Mouse (Mus musculus) forebrain, embryonic 13.5 days (tissue): ENCODE results near the gene Fndc9. TPM values are rescaled to one million over a fixed set of nuclear protein-coding genes. Genes with fewer than 3 reads are reported as not detected.

Source experiments
- ATAC-seq: fragments of 200-750 bp; cut with Nextera tagmentation; 2 replicates; pipeline ENCODE4 v1.8.0; 2017
- H3K27ac ChIP-seq: fragments of 300-500 bp; sonication (generic); 2 replicates; pipeline ENCODE4 v1.5.1; 2015; ENCODE audit warnings: inconsistent platforms, mild to moderate bottlenecking, moderate library complexity
- H3K27me3 ChIP-seq: fragments of 300-500 bp; sonication (generic); 2 replicates; pipeline ENCODE4 v1.6.1; 2015; ENCODE audit warnings: mild to moderate bottlenecking, inconsistent platforms
- H3K36me3 ChIP-seq: fragments of 300-500 bp; sonication (generic); 2 replicates; pipeline ENCODE4 v1.6.1; 2015; ENCODE audit warnings: mild to moderate bottlenecking, inconsistent platforms; ENCODE audit not compliant: poor library complexity, severe bottlenecking
- H3K4me1 ChIP-seq: fragments of 300-500 bp; sonication (generic); 2 replicates; pipeline ENCODE4 v1.6.1; 2015; ENCODE audit warnings: inconsistent platforms
- H3K4me2 ChIP-seq: fragments of 300-500 bp; sonication (generic); 2 replicates; pipeline ENCODE4 v1.6.1; 2015; ENCODE audit warnings: inconsistent platforms, mild to moderate bottlenecking, moderate library complexity
- H3K4me3 ChIP-seq: fragments of 300-500 bp; sonication (generic); 2 replicates; pipeline ENCODE4 v1.5.1; 2015; ENCODE audit warnings: mild to moderate bottlenecking, inconsistent platforms
- H3K9ac ChIP-seq: fragments of 300-500 bp; sonication (generic); 2 replicates; pipeline ENCODE4 v1.6.1; 2015; ENCODE audit warnings: mild to moderate bottlenecking, inconsistent platforms
- H3K9me3 ChIP-seq: fragments of 300-500 bp; sonication (generic); replicated peaks from 2 replicates; pipeline ENCODE4 v1.6.1; 2016; ENCODE audit warnings: inconsistent platforms
- WGBS: fragments of 180-500 bp; shearing (Covaris S2); methylation state at CpG from one replicate; pipeline ENCODE4 v1.1.7; 2015; 5-methylcytosine and 5-hydroxymethylcytosine counted together
- polyA plus RNA-seq: library from polyadenylated mRNA; unstranded; fragments of >200 nt; fragmentation: Nextera tagmentation; extraction: Ambion mirVana; gene quantifications from 2 replicates; pipeline ENCODE4 v1.2.1, GENCODE M21; 2015

Gene Fndc9
- polyA plus RNA-seq, 1 experiment from 2014 or later: 2.5 TPM

DNA sequence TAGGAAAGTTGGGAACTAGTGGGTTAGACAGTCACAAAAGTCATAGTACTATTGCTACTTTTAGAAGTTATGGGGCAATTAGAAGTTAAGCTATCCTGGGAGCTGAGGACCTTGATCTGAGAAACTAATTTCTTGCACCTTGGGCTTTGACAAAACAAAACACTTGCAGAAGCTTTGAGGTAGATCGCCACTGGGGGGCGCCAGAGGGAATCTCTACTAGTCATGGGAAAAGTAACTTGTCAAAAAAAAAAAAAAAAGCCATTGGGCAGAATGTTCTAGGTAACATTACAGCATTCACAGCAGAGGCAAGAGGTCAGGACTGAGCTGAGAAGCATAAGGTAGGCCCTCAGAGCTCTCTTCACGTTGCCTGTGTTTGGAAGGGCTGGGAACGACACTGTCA, 1.6 kb downstream of the Fndc9 start:
- no peak overlapping the region for H3K9ac ChIP-seq
- H3K4me2 ChIP-seq: no peak overlapping the region
- H3K4me1 ChIP-seq: peaks cover 21% of the 10 kb centered on the region
- no peak for ATAC-seq
- H3K4me3 ChIP-seq: no peak overlapping the region
- 46% methylated on average over 4 of the region's 4 CpGs for WGBS
- H3K9me3 ChIP-seq: no peaks in the 10 kb centered on the region
- H3K27me3 ChIP-seq: no peaks in the 10 kb centered on the region
- H3K27ac ChIP-seq: no peak overlapping the region
- peaks cover 65% of the 10 kb centered on the region for H3K36me3 ChIP-seq

DNA sequence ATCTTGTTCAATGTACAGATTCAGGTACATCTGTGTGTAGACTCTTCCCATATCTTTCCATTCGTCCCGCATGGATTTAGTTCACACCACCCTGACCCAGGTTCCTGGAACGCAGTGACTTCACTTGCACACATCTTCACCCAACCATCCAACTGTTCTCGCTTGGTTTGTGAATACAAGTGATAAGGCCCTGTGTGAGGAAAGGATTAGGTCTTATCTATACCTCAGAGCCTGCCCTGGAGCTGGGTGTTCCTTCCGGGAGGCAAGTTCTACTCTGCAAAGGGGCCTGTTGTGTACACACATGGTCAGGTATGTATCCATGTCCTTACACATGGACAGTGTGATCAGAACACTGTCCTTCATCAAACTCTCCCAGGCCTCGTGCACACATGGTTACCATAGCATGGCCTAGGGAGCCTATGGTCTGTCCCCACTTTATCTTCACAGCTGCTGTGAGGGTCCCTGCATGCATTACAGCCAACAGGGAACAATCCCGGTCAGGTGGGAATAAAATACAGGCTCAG, 5.9 kb downstream of the Fndc9 start:
- Histone ChIP-seq H3K9ac (no peak overlapping the region), H3K36me3 (peaks cover 83% of the 10 kb centered on the region), H3K4me3 (no peak overlapping the region), H3K9me3 (no peaks in the 10 kb centered on the region), H3K4me1 (peaks cover under 1% of the 10 kb centered on the region; the same call in 1 of the 2 replicates), H3K4me2 (no peak overlapping the region), H3K27me3 (no peaks in the 10 kb centered on the region), H3K27ac (no peak overlapping the region)
- no peak for ATAC-seq
- WGBS: 98% methylated on average over 7 of the region's 7 CpGs

DNA sequence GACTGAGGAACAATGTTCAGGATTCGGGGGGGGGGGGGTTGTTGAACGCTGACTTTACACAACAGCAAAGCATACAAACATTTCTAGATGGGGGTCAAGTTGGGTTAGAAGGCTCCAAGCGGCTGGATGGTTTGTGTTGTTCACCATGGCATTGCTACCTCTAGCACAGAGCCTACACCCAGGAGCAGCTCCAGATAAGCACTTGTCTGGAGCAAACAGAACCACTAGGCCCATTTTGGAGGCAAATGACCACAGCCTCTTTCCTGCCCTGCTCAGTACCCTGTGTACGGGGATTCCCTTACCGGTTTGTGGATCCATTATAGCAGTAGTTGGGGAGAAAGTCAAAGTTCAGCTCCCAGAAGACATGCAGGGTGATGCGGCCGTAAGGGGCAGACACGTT, 6.7 kb downstream of the Fndc9 start:
- Histone ChIP-seq H3K4me3 (no peak overlapping the region), H3K36me3 (peaks cover 85% of the 10 kb centered on the region), H3K9me3 (no peaks in the 10 kb centered on the region), H3K4me1 (no peaks in the 10 kb centered on the region), H3K27ac (no peak overlapping the region), H3K4me2 (no peak overlapping the region), H3K27me3 (no peaks in the 10 kb centered on the region), H3K9ac (no peak overlapping the region)
- no peak for ATAC-seq
- 91% methylated on average over 8 of the region's 8 CpGs for WGBS

DNA sequence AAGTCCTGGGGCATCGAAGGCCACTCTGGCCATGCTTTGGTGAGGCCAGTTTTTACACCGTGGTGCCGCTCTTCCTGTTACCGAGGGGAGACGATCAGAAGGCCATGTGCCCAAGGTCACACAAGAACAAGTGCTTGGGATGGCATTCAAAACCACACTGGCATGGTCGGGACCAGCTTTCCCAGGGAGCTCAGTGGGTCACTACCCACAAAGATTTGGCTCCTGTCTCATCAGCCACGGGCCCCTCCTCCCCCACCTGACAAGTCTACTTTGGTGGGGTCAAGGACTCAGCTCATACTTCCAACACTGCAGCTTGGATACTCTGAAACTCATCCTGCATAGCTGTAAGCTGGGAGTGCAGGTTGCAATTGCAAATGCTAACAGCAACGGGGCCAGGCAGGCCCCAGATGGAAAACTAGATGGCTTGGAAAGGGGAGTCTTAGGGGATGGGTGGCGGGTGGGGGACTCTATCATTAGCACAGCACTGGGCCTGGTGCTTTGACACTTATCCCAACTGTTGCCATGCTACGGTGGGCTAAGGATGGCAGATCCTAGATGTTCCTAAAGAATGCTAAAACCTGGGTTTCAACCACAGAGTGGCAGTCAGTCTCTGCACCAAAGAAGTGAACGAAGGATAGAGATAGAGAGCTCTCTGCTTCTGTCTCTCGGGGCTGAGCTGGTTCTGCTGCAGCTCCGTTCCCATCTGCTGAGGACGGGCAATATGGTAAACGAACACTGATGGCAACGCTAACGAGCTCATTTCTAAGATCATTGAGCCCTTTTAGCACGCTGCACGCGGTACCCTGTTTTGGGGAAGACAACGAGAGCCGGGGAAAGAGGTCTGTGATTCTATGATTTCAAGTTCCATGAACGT, 9.6 kb downstream of the Fndc9 start:
- ATAC-seq: no peak

DNA sequence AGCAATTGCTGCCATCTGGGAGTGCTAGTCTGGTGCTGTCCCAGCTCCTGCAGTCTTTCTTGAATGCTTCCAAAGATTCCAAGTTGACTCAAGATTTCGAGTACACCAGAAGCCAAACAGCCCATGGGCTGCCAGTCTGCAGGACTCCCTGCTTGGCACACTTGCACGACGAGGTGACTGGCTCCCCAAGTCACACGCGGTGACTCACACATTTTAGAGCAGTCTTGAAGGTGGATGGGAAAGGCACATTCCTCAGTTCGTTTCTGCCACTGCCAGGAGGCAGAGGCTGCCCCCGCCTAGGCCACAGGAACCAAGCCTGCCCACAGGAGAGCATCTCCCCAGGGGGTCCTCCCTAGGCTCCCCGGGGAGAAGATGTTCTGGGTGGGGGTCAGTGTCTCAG, 10.6 kb downstream of the Fndc9 start:
- ATAC-seq: no peak
- H3K4me2 ChIP-seq: no peak overlapping the region
- H3K27me3 ChIP-seq: no peaks in the 10 kb centered on the region
- peaks cover 85% of the 10 kb centered on the region for H3K36me3 ChIP-seq
- H3K9ac ChIP-seq: no peak overlapping the region
- 89% methylated on average over 8 of the region's 8 CpGs for WGBS
- H3K9me3 ChIP-seq: no peaks in the 10 kb centered on the region
- no peak overlapping the region for H3K27ac ChIP-seq
- H3K4me3 ChIP-seq: no peak overlapping the region
- H3K4me1 ChIP-seq: no peaks in the 10 kb centered on the region

More for the DNA sequence above, 9.6 kb downstream of the Fndc9 start:
- Histone ChIP-seq H3K27ac (no peak overlapping the region), H3K9me3 (no peaks in the 10 kb centered on the region), H3K4me2 (no peak overlapping the region), H3K9ac (no peak overlapping the region), H3K36me3 (peaks cover 85% of the 10 kb centered on the region), H3K4me1 (no peaks in the 10 kb centered on the region), H3K27me3 (no peaks in the 10 kb centered on the region), H3K4me3 (no peak overlapping the region)
- 72% methylated on average over 23 of the region's 23 CpGs for WGBS

DNA sequence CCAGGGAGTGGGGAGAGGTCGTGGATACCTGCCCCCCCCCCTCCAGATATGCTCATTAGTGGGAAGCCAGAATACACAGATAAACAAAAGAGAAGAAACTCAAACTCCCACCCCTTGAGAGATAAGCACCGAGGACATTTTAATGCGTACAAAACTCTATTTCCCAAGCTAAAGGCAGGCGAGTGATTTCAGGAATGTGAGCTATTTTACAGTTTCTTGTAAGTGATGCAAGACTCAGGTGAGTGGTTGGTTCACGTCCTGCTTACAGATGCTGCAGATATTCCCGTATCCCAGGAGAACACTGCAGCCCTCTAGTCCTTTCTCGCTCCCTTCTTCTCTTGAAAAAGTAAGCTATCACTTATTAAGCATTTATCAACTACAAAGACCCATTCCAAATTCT, 11.1 kb downstream of the Fndc9 start:
- H3K4me3 ChIP-seq: no peak overlapping the region
- H3K9ac ChIP-seq: no peak overlapping the region
- H3K4me2 ChIP-seq: no peak overlapping the region
- peaks cover 85% of the 10 kb centered on the region for H3K36me3 ChIP-seq
- H3K27me3 ChIP-seq: no peaks in the 10 kb centered on the region
- H3K9me3 ChIP-seq: no peaks in the 10 kb centered on the region
- no peak for ATAC-seq
- 88% methylated on average over 7 of the region's 7 CpGs for WGBS
- no peaks in the 10 kb centered on the region for H3K4me1 ChIP-seq
- H3K27ac ChIP-seq: no peak overlapping the region

DNA sequence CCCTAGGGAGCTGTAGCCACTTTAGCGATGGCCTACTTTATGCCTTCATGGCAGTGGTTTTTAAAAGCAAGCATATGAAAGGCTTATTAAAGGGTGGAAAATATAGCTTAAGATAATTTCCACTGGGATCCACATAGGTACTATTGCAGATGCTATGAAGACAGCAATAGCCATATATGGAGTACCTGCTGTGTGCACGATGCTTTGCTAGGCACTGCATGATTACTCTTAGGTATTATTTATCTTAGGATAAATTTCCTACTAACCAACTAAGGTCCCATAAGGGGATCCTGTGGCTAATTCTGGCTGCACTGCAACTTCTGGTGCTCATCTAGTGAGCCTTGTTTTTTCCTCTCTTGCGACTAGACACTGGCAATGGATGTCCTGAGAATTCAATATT, 13.0 kb downstream of the Fndc9 start:
- no peak overlapping the region for H3K27ac ChIP-seq
- no peaks in the 10 kb centered on the region for H3K9me3 ChIP-seq
- H3K36me3 ChIP-seq: peaks cover 89% of the 10 kb centered on the region

DNA sequence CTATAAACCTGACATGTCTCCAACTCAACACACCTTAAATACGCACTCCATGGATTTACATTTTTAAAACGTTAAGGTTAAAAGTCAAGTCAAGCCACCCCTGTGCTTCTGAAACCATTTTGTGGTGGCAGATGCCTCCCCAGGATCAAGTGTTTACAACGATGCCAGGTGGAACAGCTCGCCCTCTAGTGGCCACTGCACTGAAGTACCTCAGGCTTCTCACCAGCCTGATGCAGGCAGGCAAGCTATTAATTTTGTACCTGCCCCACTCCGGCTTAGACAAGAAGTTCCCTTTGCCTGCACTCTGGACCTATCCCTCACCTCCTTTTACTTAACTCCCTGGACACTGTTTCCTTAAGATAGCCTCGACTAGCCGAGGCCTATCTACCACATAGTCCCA, 16.7 kb downstream of the Fndc9 start:
- ATAC-seq: peak; percentile 65
- Histone ChIP-seq H3K4me2 (no peak overlapping the region), H3K4me3 (no peak overlapping the region), H3K27ac (no peak overlapping the region), H3K4me1 (no peaks in the 10 kb centered on the region), H3K36me3 (peaks cover 96% of the 10 kb centered on the region), H3K9ac (no peak overlapping the region), H3K27me3 (no peaks in the 10 kb centered on the region), H3K9me3 (no peaks in the 10 kb centered on the region)
- 43% methylated on average over 7 of the region's 7 CpGs for WGBS

More for the DNA sequence above, 13.0 kb downstream of the Fndc9 start:
- Histone ChIP-seq H3K27me3 (no peaks in the 10 kb centered on the region), H3K4me1 (no peaks in the 10 kb centered on the region), H3K4me3 (no peak overlapping the region), H3K9ac (no peak overlapping the region), H3K4me2 (no peak overlapping the region)
- no peak for ATAC-seq
- 91% methylated on average over 3 of the region's 3 CpGs for WGBS

DNA sequence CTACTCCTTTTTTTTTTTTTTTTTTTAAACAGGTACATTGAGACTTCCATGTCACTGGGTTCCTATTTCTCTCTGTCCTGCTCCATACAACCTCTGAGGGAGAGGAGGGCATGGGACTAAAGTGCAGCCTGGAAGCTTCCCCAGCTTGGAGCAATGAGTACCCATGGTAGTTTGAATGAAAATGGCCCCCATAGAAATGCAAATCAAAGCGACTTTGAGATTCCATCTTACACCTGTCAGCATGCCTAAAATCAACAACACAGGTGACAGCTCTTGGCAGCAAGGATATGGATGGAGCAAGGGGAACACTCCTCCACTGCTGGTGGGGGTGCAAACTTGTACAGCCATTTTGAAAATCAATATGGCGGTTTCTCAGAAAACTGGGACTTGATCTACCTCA, 20.0 kb downstream of the Fndc9 start:
- no peaks in the 10 kb centered on the region for H3K27me3 ChIP-seq
- H3K4me1 ChIP-seq: no peaks in the 10 kb centered on the region
- no peak for ATAC-seq
- peaks cover 96% of the 10 kb centered on the region for H3K36me3 ChIP-seq
- 0 out of 2 replicates have a peak, but pooled peaks cover 4% of the 10 kb centered on the region for H3K9me3 ChIP-seq
- H3K4me3 ChIP-seq: no peak overlapping the region
- 82% methylated on average over 2 of the region's 2 CpGs for WGBS
- H3K4me2 ChIP-seq: no peak overlapping the region
- no peak overlapping the region for H3K27ac ChIP-seq
- no peak overlapping the region for H3K9ac ChIP-seq

DNA sequence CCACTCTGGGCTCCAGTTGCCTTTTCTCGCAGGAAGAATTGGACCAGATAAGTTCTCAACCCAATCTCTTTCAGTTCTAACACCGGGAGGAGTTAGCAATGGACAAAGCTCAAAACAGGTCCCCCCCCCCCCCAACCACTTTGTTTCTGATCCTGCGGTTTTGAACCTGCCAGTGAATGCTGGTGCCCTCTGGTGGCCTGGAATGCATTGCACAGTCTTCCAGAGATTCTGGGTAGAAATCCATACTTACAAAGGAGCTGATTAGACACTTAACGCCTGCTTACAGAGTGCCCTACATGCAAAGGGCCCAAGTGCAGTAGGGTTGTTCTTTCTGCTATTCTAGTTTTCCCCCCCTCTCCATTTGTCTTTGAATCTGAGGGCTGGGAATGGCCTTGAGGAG, 22.9 kb downstream of the Fndc9 start:
- Histone ChIP-seq H3K27me3 (no peaks in the 10 kb centered on the region), H3K9me3 (0 out of 2 replicates have a peak, but pooled peaks cover 4% of the 10 kb centered on the region), H3K4me2 (no peak overlapping the region), H3K9ac (no peak overlapping the region), H3K36me3 (peaks cover 95% of the 10 kb centered on the region), H3K27ac (no peak overlapping the region), H3K4me1 (no peaks in the 10 kb centered on the region), H3K4me3 (no peak overlapping the region)
- no peak for ATAC-seq
- 71% methylated on average over 4 of the region's 4 CpGs for WGBS

DNA sequence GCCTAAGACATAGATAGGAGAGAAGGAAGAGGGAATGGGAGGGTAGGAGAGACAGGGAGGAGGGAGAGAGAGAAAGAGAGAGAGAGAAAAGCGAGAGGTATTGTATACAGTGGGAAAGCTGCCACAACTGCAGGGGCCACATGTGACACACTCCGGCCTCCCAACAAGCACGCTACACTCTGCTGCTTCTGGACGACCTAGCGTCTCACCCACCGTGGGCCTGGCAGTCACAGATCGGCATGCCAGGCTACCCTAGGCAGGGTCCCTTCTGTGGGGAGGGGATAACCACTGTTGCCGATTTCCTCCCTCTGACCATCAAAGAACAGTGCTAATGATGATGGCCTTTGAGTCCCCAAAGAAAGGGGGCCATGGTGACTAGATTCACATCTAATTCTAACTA, 23.4 kb downstream of the Fndc9 start:
- Histone ChIP-seq H3K27me3 (no peaks in the 10 kb centered on the region), H3K9me3 (0 out of 2 replicates have a peak, but pooled peaks cover 4% of the 10 kb centered on the region), H3K36me3 (peaks cover 95% of the 10 kb centered on the region), H3K9ac (no peak overlapping the region), H3K27ac (no peak overlapping the region), H3K4me3 (no peak overlapping the region), H3K4me2 (no peak overlapping the region), H3K4me1 (no peaks in the 10 kb centered on the region)
- ATAC-seq: no peak
- over 99% methylated on average over 8 of the region's 8 CpGs for WGBS

DNA sequence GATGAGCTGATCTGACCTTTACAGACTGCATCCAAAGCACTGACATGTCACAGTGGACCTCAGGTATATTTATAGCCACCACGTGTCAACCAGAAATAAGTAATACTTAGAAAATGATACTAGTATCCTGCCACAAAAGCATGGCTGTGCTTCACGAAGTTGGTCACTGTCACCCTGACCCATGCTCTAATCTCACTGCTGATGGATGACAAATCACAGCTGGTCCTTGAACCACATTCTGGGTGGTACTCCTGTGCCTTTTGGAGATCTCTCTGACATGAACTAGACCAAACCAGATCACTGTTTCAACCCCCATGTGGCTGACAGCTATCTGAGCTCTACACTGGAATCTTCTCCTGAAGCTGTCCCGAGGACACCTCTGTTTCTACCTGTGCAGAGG, 27.5 kb downstream of the Fndc9 start:
- Histone ChIP-seq H3K36me3 (peaks cover 90% of the 10 kb centered on the region), H3K9ac (no peak overlapping the region), H3K27ac (no peak overlapping the region), H3K9me3 (no peaks in the 10 kb centered on the region), H3K4me2 (no peak overlapping the region), H3K4me1 (no peaks in the 10 kb centered on the region), H3K27me3 (no peaks in the 10 kb centered on the region), H3K4me3 (no peak overlapping the region)
- ATAC-seq: no peak
- 93% methylated on average over 3 of the region's 3 CpGs for WGBS
